Mouse (Mus musculus) stomach, postnatal 0 days (tissue): ENCODE data around the gene Egflam.

Source experiments
- CTCF ChIP-seq: IDR thresholded peaks from 2 replicates; pipeline ENCODE4 v1.5.1; 2016; ENCODE audit warnings: antibody characterized with exemption, low read depth, mild to moderate bottlenecking, moderate library complexity
- EP300 ChIP-seq: optimal IDR thresholded peaks from 2 replicates; pipeline ENCODE3; 2016; ENCODE audit warnings: antibody characterized with exemption

GRCm38 (mm10) chr15:7239904-7240303 lies 158.3 kb downstream of the Egflam start:
- TF ChIP-seq CTCF, result no peak
- TF ChIP-seq EP300, result no peak
